Mouse (Mus musculus): ENCODE data around the gene Lpp. TPM values are rescaled to one million over a fixed set of nuclear protein-coding genes. Genes with fewer than 3 reads are reported as not detected.

Lpp gene
- polyA plus RNA-seq, 1 experiment from 2014 or later = 11.9 TPM

GRCm38 (mm10) chr16:24599766-24600165 is 206.5 kb downstream of the Lpp start:
- Histone ChIP-seq H3K9me3 (no peaks in the 10 kb centered on the region), H3K4me1 (replicated peaks) (no peaks in the 10 kb centered on the region), H3K27me3 (no peaks in the 10 kb centered on the region), H3K4me3 (no peak overlapping the region), H3K4me2 (no peak overlapping the region), H3K27ac (no peak overlapping the region), H3K9ac (no peak overlapping the region), H3K36me3 (no peaks in the 10 kb centered on the region)
- no peak for ATAC-seq (ENCODE audit: low FRiP score)
- WGBS = 86% methylated on average over 7 of the region's 7 CpGs

DNA sequence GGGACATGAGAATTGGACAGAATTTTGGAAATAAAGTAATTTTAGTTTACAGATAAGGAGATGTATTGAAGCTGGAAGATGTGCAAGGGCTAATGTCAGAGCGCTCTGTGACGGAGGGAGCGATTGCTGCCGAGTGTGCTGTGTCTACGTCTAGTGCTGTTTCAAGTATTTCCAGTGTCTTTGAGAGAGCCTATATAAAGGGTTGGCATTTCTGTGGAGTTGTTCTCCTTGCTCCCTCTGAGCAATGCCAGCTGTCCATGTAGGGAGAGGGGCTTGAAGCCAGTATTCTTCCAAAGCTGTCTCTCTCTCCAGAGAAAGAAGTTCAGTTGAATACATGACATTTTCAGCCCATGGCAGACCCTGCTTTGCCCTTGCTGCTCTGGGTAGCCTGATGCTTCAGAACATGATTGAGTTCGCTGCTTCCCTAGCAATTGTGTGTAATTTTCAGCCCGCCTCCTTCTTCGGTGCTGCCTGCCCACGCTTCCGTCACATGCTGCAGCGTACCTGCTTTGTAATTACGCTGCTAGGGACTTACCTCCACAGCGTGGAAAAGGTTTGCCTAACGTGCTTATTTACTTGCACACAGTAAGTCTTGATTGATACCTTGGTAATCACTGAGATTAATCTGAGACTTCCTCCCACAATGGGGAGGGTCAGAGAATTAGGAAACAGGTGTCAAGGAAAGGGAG is 207.1 kb downstream of the Lpp start:
- no peaks in the 10 kb centered on the region for H3K36me3 ChIP-seq
- no peak overlapping the region for H3K4me2 ChIP-seq
- H3K9ac ChIP-seq = no peak overlapping the region
- no peak for ATAC-seq (ENCODE audit: low FRiP score)
- 90% methylated on average over 14 of the region's 14 CpGs for WGBS
- no peak overlapping the region for H3K4me3 ChIP-seq
- no peaks in the 10 kb centered on the region for H3K27me3 ChIP-seq
- H3K27ac ChIP-seq = no peak overlapping the region
- no peaks in the 10 kb centered on the region for H3K9me3 ChIP-seq
- no peaks in the 10 kb centered on the region for H3K4me1 ChIP-seq (replicated peaks)

DNA sequence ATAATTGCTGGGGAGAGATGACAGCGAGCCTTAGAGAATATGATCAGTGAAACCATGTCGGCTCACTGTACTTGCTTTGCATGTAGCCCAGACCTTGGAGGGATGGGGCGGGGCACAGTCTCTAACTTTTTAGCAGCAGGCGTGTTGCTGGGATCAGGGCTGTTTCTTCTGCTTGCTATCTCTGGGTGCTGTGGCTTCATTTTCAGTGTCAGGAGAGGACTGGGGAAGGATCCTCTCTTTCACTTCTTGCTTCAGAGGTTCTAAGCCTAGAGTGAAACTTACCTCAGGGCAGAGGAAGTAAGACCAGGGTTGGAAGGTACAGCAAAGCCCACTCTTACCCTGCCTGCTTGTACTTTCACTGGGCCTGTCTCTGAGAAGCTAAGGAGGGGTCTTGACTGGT is 210.0 kb downstream of the Lpp start:
- Histone ChIP-seq H3K4me2 (no peak overlapping the region), H3K9me3 (no peaks in the 10 kb centered on the region), H3K27me3 (no peaks in the 10 kb centered on the region), H3K4me1 (replicated peaks) (peaks cover 6% of the 10 kb centered on the region), H3K27ac (no peak overlapping the region), H3K9ac (no peak overlapping the region), H3K36me3 (no peaks in the 10 kb centered on the region), H3K4me3 (no peak overlapping the region)
- WGBS = 86% methylated on average over 4 of the region's 4 CpGs
- ATAC-seq (ENCODE audit: low FRiP score) = no peak

- H3K4me3 ChIP-seq = no peak overlapping the region
- no peak overlapping the region for H3K4me2 ChIP-seq
- H3K4me1 ChIP-seq (replicated peaks) = peaks cover 6% of the 10 kb centered on the region
- WGBS = 80% methylated on average over 8 of the region's 8 CpGs
- no peak for ATAC-seq (ENCODE audit: low FRiP score)
- no peaks in the 10 kb centered on the region for H3K36me3 ChIP-seq
- H3K27ac ChIP-seq = no peak overlapping the region
- no peaks in the 10 kb centered on the region for H3K9me3 ChIP-seq
- H3K9ac ChIP-seq = no peak overlapping the region
- H3K27me3 ChIP-seq = no peaks in the 10 kb centered on the region
Measured at GRCm38 (mm10) chr16:24607896-24608457, 214.7 kb downstream of the Lpp start.

DNA sequence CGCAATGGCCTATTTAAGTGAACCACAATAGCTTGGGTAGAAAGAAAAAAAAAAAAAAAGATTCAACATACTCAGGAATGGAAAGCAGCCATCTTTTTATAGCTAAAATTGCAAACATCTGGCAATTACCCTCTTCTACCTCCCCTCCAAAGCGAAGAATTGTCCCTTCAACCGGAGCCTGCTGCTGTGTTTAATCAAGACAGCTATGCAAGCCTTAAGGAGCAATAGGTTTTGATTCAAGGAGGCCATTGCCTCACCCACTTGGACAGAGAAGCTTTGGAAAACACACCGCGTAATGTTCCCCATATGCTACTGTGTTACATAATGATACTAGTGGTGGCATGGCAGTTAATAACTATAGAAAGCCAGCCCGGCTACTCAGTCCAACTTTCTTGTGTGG is 226.2 kb downstream of the Lpp start:
- Histone ChIP-seq H3K4me2 (no peak overlapping the region), H3K27ac (no peak overlapping the region), H3K9ac (no peak overlapping the region), H3K27me3 (no peaks in the 10 kb centered on the region), H3K4me3 (no peak overlapping the region), H3K36me3 (no peaks in the 10 kb centered on the region), H3K4me1 (replicated peaks) (peaks cover 4% of the 10 kb centered on the region), H3K9me3 (no peaks in the 10 kb centered on the region)
- 86% methylated on average over 6 of the region's 6 CpGs for WGBS
- ATAC-seq (ENCODE audit: low FRiP score) = no peak

- Histone ChIP-seq H3K36me3 (no peaks in the 10 kb centered on the region), H3K4me2 (no peak overlapping the region), H3K4me3 (no peak overlapping the region), H3K27ac (no peak overlapping the region), H3K9ac (no peak overlapping the region), H3K4me1 (replicated peaks) (peaks cover 6% of the 10 kb centered on the region), H3K9me3 (no peaks in the 10 kb centered on the region), H3K27me3 (no peaks in the 10 kb centered on the region)
- no peak for ATAC-seq (ENCODE audit: low FRiP score)
- WGBS = 87% methylated on average over 3 of the region's 3 CpGs
Measured at GRCm38 (mm10) chr16:24620021-24620420, 226.7 kb downstream of the Lpp start.

DNA sequence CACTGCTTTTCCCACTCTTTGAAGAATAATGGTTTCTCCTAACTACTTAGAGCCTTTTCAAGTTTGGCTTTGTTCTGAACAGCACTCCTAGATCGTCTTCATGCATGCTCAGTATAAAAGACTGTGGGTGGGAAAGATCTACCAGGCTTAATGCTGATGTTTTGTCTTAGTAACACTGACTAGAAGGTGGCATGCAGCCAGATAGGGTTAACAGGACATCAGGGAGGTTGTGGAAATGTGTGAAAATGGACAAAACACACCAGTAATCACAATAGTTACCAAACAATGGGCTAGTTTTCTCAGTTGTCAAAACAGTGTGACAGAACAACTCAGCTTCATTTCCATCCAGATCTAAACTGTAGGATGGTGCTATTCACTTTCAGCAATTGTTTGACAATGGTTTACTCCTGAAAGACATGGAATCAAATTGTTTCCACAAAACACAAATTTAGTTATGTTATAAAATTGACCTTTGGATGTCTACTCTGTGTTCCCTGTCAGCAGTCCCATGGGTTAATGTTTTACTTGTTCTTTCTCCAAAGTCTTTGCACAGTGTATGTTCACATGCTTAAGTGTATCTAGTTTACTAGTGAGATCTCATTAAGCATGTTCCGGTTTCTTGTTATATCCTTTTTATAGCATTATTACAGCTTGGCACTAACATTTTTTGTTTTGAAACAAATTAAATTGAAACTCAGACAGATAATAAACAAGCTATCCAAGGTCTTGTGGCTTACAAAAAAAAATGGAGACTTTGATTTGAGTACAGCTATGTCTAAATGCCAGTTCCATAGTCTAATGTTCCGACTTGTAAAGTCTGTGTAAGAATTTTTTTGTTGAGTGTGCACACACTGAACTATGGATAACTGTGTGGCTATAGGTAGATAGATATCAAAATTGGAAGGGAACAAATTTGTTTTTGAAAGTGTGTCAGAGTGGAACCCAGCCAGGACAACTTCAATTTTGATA is 229.2 kb downstream of the Lpp start:
- WGBS = 64% methylated on average over 3 of the region's 3 CpGs
- Histone ChIP-seq H3K4me1 (replicated peaks) (peaks cover 6% of the 10 kb centered on the region), H3K9ac (no peak overlapping the region), H3K36me3 (no peaks in the 10 kb centered on the region), H3K4me2 (no peak overlapping the region), H3K4me3 (no peak overlapping the region), H3K27ac (no peak overlapping the region), H3K27me3 (no peaks in the 10 kb centered on the region), H3K9me3 (no peaks in the 10 kb centered on the region)
- ATAC-seq (ENCODE audit: low FRiP score) = no peak

GRCm38 (mm10) chr16:24624335-24624734 is 231.0 kb downstream of the Lpp start:
- peak; percentile 52; the same call in 1 of the 2 replicates for ATAC-seq (ENCODE audit: low FRiP score)
- Histone ChIP-seq H3K4me1 (replicated peaks) (peaks cover 6% of the 10 kb centered on the region), H3K27ac (no peak overlapping the region), H3K4me3 (no peak overlapping the region), H3K9ac (no peak overlapping the region), H3K9me3 (no peaks in the 10 kb centered on the region), H3K4me2 (no peak overlapping the region), H3K27me3 (no peaks in the 10 kb centered on the region), H3K36me3 (no peaks in the 10 kb centered on the region)
- WGBS = 44% methylated on average over 5 of the region's 5 CpGs

- Histone ChIP-seq H3K4me2 (no peak overlapping the region), H3K27me3 (no peaks in the 10 kb centered on the region), H3K9me3 (no peaks in the 10 kb centered on the region), H3K4me3 (no peak overlapping the region), H3K27ac (no peak overlapping the region), H3K36me3 (no peaks in the 10 kb centered on the region), H3K4me1 (replicated peaks) (peaks cover 6% of the 10 kb centered on the region), H3K9ac (no peak overlapping the region)
- 91% methylated on average over 5 of the region's 5 CpGs for WGBS
- ATAC-seq (ENCODE audit: low FRiP score) = no peak
Measured at GRCm38 (mm10) chr16:24625576-24625975, 232.3 kb downstream of the Lpp start.

- no peak overlapping the region for H3K27ac ChIP-seq
- whole genome bisulfite sequencing = 84% methylated on average over 1 of the region's 1 CpGs
- no peak overlapping the region for H3K4me3 ChIP-seq
- ATAC-seq (ENCODE audit: low FRiP score) = no peak
- H3K4me2 ChIP-seq = no peak overlapping the region
- peaks cover 6% of the 10 kb centered on the region for H3K4me1 ChIP-seq (replicated peaks)
- no peaks in the 10 kb centered on the region for H3K27me3 ChIP-seq
- H3K9me3 ChIP-seq = no peaks in the 10 kb centered on the region
- H3K36me3 ChIP-seq = no peaks in the 10 kb centered on the region
- no peak overlapping the region for H3K9ac ChIP-seq
Measured at GRCm38 (mm10) chr16:24628779-24629178, 235.5 kb downstream of the Lpp start.

DNA sequence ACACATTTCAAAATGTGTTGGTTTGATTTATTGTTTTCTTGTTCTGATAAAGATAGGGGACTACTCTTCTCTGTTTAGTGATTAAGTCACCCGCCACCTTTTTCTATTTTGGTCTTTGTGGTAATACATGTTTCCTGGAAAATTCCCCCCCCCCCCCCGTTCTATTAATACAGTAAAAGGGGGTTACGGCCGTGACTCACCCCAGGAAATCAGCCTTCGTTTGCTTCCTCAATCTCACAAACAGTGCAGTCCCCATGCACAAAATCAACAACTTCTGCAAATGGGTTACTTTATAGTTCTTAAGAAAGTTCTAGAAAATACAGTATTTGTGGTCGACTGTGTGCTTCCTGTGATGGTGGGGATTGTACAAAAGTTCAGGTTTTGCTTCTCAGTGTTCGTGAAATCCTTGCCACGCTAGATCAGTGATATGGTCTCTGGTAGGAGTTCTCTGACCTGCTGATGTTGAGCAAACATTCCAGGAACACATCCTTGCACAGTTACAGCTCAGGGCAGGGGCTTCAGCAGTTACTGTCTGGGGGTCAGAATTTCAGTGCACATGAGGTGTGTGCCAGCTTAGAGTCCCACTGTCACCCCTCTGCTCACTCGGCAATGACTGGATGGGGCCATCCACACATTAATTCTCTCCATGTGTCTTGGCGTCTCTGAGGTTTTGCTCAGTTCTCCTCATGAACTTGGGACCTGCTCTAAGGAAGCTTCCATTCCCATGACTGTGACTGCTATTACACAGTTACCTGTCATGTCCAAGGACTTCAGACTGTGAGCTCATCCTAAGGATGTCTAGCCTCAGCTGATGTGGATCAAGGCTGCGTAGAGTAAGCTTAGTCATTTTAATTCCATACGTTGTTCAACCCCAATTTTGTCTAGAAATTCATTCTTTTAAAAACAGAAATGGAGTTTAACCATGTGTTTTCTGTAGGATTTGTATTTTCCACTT is 236.2 kb downstream of the Lpp start:
- H3K4me2 ChIP-seq = no peak overlapping the region
- no peak overlapping the region for H3K9ac ChIP-seq
- no peaks in the 10 kb centered on the region for H3K27me3 ChIP-seq
- WGBS = 86% methylated on average over 12 of the region's 12 CpGs
- no peaks in the 10 kb centered on the region for H3K9me3 ChIP-seq
- ATAC-seq (ENCODE audit: low FRiP score) = no peak
- H3K4me1 ChIP-seq (replicated peaks) = peaks cover 2% of the 10 kb centered on the region
- no peak overlapping the region for H3K27ac ChIP-seq
- no peaks in the 10 kb centered on the region for H3K36me3 ChIP-seq
- H3K4me3 ChIP-seq = no peak overlapping the region
